Mouse (Mus musculus) erythroid progenitor cell, adult 5-6 weeks (primary cell): ENCODE measurements around the gene Ccdc28a. TPM values are rescaled to one million over a fixed set of nuclear protein-coding genes. Genes with fewer than 3 reads are reported as not detected.

Experiments used
- ATAC-seq: replicated peaks from 2 replicates; pipeline ENCODE4 v1.8.0; 2016; ENCODE audit warnings: moderate number of reproducible peaks, mild to moderate bottlenecking, moderate TSS enrichment, inconsistent platforms; ENCODE audit not compliant: poor library complexity, low FRiP score, severe bottlenecking
- total RNA-seq, 2 experiments: library from RNA; stranded (forward) in 1 of 2; stranded (reverse) in 1 of 2; fragments of 150-400 nt in 1 of 2; fragments of 186-747, 209-891 nt in 1 of 2; gene quantifications; 2 replicates each; pipeline versions ENCODE4 v1.2.3 to v1.2.4; 2015 to 2017; ENCODE audit warnings: low replicate concordance in 2 of 2

Gene Ccdc28a
- total RNA-seq, 2 experiments from 2014 or later, result 2.2 to 8.8 TPM

DNA sequence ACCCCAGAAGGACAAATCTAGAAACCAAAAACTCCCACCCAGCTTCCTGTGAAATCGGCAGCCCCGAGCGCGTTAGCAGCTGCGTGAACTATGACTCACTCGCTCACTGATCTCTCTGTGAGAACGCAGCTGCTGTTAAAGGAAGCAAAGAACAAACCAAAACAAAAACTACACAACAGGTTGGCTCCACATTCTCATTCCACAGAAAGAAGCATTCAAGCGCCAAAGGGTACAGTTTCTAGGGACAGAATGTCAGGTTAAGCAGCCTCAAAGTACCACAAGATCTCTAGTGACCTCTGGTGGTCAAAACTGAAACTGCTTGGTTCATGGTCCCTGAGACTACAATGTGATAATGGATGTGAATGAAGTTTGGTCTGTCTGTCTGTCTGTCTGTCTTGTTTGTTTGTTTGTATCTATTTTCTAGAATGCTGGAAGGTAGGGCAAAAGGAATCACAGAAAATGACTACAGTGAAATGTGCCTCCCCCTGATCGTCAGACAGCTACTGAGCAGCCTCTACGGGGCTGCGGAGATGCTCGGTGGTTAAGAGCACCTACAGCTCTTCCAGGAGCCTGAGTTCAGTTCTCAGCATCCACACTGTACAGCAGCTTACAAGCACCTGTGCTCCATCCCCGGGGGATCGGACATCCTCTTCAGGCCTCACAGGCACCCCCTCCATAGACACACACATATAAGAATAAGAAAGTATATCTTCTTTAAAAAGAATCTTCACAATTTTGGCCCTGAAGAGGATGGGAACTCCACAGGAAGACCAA, 37.4 kb downstream of the Ccdc28a start:
- ATAC-seq, result peak; percentile 82

DNA sequence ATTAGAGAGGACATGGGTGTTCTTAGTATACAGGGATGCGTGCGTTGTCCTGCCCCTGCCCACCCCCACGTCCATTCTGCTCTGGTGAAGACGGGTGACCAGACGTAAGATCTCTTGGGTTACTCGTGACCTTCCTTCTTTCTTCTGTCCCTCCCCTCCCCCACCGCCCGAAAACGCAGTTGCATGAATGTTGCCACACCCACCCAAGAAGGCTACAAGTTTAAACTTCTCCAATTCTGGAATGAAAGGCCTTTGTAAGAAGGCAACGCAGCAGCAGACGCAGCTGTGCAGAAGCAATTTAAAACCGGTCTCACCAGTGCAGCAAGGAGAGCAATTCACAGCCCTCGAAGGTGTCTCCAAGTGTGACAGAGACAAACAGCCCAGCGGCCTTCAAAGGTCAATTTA, 40.1 kb downstream of the Ccdc28a start:
- ATAC-seq, result no peak

DNA sequence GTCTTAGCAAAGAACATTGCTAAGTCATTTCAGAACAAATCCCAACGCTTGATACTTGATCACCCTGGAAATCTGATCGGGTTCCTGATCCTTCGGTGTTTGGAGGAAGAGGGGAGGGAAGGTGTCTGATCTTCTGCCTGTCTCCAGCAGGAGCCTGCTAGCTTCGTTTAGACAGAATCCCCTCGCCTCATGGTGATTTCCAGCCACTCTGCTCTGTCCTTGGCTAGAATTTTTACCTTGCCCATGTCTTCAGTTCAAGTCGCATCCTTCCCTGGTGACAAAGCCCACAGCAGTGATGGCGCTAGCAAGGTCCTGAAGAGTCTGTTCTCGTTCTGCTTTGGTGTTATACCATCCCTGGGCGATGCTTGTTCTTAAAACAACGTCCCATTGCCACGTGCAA, 40.6 kb downstream of the Ccdc28a start:
- no peak for ATAC-seq

DNA sequence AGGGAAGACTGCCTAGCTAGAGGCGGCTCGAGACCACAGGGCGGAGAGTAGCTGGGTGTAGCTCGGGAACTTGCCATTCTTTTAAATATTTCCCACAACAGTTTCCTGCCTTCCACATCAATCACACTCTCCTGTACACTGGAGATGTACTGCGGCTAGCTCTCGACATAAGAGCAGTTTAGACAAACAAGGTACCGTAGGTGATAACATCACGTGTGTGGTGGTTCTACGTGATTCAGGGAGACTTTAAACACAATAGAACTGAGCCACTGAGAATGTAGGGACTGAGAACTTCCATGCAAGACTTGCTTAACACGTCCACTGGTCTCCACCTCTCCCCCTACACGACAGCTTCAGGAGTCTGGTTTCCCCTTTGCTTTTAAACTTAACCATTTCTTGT, 41.6 kb downstream of the Ccdc28a start:
- ATAC-seq, result no peak

DNA sequence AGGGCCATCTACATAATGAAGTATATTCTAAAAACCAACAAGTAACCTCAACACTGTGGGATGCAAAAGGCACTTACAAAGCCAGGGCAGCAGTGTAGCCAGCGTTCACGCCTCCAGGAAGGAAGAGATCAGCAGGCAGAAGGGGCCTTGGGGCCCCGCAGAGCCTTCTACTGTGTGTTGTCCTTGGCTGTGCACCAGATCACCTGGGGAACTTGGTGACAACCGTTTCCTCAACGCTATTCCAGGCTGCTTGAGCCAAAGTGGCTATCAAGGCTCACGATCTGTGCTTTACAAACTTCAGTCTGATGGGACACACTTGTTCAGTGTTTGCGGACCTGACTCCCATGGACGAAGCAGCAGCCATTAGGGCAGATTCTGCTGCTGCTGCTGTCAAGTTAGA, 43.1 kb downstream of the Ccdc28a start:
- ATAC-seq, result no peak

DNA sequence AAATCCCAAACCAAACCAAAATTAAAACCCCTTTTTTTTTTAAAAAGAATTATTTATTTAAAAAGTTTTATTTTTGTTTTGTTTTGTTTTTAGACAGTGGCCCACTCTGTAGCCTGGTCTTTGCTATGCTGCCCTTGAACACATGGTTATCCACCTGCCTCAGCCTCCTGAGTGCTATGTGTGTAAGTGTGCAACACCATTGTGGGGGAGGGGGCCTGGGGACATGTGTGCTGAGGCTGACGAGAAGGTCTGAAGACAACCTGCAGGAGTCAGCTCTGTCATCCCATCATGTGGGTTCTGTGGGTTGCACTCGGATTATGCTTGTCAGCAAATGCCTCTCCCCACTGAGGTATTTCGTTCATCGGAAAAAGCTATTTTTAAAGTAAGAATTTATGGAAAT, 45.3 kb downstream of the Ccdc28a start:
- ATAC-seq, result no peak

DNA sequence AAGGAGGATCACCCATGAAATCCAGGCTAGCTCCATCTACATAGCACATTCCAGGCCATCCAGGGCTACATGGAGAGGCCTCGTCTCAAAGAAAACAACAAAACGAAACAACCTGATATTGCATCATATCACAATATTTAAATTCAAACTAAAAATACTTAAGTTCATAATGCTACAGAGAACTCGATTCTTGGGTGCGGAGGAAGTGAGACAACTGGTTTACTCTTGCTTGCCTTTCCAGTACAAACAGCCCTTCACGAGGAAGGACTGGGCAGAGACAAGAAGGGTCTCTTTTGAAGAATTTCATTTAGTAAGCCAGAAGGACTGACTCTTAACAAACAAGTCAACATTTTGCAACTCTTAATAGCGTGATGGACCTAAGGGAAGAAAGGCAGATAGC, 46.2 kb downstream of the Ccdc28a start:
- ATAC-seq, result no peak

DNA sequence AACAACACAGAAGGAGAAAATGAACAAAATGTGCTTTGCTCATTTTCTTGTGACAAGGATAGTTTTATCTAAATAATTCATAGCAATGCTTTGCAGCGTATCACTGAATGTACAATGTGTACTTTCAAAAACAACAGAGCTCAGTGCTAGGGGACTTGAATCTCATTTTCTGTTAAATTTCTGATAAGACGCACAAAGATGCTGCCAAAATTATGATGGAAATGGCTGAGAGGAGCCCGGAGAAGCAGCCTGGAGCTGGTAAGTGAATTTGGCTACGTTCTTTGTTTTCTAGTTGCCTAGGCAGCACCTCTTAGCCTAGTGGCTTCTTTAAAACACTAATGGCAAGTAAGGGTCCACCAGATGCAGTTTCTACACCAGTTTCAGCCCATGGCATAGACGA, 52.6 kb downstream of the Ccdc28a start:
- ATAC-seq, result no peak

DNA sequence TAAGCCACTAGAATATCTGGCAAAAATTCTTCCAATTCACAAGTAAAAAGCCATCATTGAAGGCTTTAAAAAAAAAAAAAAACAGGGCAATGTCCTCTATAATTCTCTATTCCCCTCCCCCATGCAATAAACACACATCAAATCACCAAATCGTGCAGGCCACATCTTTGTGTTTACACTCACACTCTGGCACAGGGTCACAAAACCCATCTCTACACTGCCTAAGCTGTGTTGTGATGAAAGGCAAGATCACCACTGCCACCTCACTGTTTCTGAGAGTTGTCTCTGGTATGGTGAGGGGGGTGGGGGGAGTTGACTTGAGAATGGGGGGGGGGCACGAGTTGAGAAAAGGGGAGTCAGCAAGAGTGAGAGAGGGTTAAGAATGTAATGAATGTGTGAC, 57.5 kb downstream of the Ccdc28a start:
- ATAC-seq, result no peak

DNA sequence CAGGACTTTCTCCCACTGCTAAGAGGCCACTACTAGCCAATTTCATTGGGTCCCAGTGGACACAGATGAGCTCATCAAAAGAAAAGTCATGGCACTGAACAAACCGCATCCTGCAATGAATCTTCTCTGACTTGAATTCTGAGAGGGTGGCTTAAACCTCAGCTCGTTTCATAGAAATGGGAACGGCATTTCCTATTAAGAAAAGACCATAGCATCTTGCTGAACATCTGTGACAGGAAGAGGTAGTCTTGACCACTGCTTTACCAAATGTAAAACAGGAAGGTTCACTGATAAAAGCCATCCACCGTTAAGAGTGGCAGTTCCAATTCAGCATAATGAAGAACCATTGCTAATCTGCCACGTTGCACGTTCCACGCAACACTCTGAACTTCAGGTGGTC, 58.1 kb downstream of the Ccdc28a start:
- no peak for ATAC-seq

DNA sequence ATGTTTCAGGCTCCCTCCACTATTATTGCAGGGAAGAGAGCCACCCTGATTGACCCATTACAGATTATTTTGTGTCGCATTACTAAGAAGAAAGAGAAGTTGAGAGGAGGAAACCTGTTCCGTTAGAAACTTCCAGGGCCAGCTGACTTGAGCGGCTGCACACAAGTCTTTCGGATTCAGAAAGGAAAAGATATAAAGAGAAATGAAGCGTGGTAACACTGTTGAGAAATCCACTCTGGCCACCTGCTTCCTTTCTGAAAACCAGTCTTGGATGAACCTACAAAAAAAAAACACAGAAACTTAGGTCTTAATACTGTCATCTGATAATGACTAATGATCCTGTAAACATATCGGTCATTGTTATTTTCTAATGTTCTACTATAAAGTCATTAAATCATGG, 59.7 kb downstream of the Ccdc28a start:
- no peak for ATAC-seq

Other genes with a start within 250 kb of the Ccdc28a start
- 56.2 and 99.1 TPM in 2 replicates for gene Abracl, start 211.7 kb downstream of the Ccdc28a start, total RNA-seq (2015; ENCODE audit: low replicate concordance)
- gene Abracl, start 211.7 kb downstream of the Ccdc28a start, total RNA-seq (2017; ENCODE audit: low replicate concordance), result 18.2 and 25.7 TPM in 2 replicates
- gene Reps1, start 179.1 kb downstream of the Ccdc28a start, total RNA-seq (2015; ENCODE audit: low replicate concordance), result 12.3 and 18.0 TPM in 2 replicates
- 14.3 and 16.3 TPM in 2 replicates for gene Reps1, start 179.1 kb downstream of the Ccdc28a start, total RNA-seq (2017; ENCODE audit: low replicate concordance)
- not detected in 2 replicates for gene Ect2l, start 24.1 kb downstream of the Ccdc28a start, total RNA-seq (2015; ENCODE audit: low replicate concordance)
- gene Ect2l, start 24.1 kb downstream of the Ccdc28a start, total RNA-seq (2017; ENCODE audit: low replicate concordance), result not detected in 2 replicates
- gene Nhsl1, start 84.0 kb upstream of the Ccdc28a start, total RNA-seq (2015; ENCODE audit: low replicate concordance), result under 0.01 TPM in 1 of 2 replicates, not detected in the other
- not detected in 2 replicates for gene Nhsl1, start 84.0 kb upstream of the Ccdc28a start, total RNA-seq (2017; ENCODE audit: low replicate concordance)